Mouse (Mus musculus) adrenal gland, adult 2 months (tissue): ENCODE results near the gene Pde6d. TPM values are rescaled to one million over a fixed set of nuclear protein-coding genes. Genes with fewer than 3 reads are reported as not detected.
"Not testable (repeated sequence)": the region's sequence is repeated elsewhere in the genome, so short reads cannot be mapped to it uniquely, and the experiment has no call there.

Experiments used
- DNase-seq: peaks from one replicate; pipeline ENCODE4 v3.0.0; 2021
- polyA plus RNA-seq: library from polyadenylated mRNA; depleted of rRNA; stranded (reverse); fragments of >200 nt; gene quantifications from 2 replicates; pipeline ENCODE4 v1.2.3, GENCODE M21; 2012
- total RNA-seq, 2 experiments: library from RNA; stranded (reverse); gene quantifications; 2 replicates each; pipeline ENCODE4 v1.2.3; 2021

The Pde6d gene
- total and polyA plus RNA-seq, 3 experiments, result 10.2 to 39.5 (median 29.3) TPM

DNA sequence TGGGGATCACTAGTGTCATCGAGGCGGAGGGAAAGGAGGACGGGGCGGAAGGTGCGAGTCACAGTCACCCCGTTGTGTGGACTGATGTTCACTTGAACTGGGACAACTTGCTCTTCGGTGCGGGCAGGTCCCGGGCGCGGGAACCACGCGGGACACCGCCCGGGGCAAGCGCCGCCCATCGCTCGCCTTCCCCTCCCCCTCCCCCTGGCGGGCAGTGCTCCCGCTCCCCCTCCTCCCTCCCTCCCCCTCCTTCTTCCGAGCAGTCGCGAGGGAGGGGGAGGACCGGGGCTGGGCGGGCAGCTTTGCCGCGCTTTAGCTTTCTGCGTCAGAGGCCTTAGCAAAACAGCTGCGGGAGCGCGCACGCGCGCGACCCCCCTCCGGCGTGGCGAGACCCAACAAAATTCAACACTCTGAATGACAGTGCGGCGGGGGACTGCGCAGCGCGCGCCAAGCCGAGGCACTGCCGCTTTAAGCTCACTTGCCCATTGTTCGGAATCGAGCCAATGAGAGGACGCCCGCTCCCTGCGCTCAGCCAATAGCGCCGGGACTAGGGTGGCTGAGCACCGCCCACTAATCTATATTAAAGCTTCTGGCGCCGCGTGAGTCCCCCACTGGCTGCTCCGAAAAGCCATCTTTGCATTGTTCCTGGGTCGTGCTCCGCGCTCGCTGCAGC, 56.2 kb downstream of the Pde6d start, which contains the start of gene Ptma:
Gene Ptma (plus strand): TSS at position 611 of the 673 bp plus-strand sequence.
- peak; percentile 99 for DNase-seq

DNA sequence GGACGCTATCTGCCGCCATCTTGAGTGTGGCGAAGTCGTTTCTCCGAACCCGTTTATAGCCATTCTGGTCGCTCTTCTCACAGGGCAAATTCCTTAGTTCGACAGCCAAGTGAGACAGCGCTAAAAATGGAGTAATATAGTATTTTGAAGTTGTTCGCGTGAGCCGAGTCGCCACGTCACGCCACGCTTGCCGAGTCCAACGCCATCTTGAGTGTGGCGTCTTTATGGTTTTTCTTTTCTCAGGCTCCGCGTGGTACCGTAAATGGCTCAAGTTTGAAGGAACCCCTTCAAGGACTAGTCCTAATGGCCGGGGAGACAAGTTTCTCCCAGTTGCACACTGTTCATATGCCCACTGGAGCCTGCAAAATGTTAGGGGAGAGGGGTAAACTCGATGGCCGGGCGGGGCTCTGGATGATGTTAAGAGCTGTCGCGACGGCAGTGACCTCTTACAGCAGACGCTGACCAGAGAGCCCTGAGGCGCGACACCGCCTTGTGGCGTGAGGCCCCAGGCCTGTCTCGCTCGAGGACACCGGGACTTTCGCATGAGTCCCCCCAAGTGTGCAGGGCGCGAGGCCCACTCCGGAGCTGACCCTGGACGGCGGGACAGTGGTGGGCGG, 56.8 kb downstream of the Pde6d start:
- DNase-seq, result no peak

DNA sequence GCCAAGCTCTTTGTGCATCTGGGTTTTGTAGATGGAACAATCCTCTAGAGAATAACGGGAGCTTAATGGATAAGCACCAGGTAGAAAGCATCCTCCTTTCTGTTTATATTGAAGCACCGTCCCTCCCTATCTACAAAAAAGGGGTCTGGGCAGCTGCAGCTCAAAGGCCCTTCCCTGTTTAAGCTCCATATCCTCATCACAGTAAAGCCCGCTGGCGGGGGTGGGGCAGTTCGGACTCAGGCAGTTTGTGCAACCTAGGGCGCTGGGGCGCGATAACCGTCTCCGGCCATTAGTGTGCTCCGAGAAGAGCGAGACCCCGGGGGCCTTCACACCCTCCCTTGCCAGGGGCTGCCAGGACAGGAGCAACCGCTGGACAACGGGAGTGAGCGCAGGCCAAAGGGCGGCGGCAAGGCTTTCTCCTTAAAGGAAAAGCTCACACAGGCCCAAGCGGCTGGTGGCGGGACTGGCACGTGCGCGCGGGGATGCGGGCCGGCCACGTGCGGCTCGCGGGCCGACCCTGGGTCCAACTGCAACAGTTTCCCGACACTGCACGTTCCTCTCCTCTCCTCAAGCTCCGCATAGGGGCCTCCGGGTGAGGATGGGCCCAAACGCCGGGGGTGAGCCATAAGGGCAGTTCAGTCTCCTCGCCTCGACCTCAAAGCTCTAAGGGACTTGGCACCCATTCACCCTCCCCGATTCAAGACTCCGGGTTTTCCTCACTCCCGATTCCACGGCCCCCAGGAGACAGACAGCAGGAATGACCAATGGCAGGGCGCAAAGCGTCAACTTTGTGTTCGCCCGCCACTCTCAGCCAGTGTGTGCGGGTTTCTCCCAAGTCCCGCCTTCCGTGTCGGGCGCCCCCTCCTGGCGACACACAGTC, 57.6 kb downstream of the Pde6d start:
- DNase-seq, result peak; percentile 99

DNA sequence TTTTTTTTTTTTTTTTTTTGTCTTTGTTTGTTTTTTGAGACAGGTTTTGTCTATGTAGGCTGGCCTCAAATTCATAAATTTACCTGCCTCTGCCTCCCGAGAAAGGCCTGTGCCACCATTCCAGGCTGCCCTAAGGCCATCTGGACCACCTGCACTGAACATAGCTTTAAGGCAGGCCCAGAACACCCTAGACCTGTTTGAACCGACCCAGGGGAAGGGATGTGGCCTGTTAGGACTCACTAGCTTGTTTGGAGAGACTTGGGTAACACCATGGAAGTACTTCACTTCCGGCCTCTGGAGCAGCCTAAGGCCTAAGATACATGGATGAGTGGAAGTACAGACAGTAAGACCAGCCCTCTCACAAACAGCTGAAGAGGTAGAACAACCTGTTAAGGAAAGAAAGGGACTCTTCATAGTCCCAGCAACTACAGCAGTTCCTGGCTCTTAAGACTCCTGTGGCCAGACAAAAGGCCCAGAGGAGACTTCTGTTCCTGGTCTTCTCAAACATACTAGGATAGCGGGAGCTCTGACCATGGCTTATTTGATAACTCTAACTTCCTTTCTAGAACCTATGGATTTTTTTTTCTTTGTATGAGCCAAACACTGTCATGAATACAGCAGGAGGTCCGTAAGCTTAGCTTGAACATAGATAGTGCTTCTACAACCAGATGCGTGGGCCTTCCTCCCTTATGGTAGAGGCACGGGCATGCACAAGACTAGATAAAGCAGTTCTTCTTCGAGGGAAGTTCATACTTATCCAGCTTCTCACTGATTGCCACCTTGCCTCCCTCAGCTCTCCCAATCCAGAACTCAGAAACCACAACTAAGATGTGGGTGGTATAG, 58.4 kb downstream of the Pde6d start:
- no peak for DNase-seq

GRCm38 (mm10) chr1:86522286-86522871, 60.0 kb downstream of the Pde6d start:
- peak; percentile 67 for DNase-seq

- peak; percentile 51 for DNase-seq
These were observed 62.1 kb downstream of the Pde6d start for GRCm38 (mm10) chr1:86520361-86520760.

DNA sequence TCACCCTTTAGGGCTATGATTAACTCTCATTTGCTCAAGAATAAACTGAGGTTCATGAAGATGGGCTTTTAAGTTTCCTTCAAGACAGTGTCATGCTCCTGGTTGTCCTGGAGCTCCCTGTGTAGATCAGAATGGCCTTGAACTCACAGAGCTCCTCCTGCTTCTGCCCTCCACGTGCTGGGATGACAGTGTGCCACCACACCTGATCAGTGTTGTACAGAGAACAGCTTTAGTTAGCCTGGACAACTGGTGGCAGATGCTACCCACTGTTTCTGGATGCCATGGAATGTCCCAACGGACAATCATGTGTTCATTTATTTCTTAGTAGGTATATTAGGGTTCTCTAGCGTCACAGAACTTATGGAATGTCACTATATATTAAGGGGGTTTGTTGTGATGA, 65.4 kb downstream of the Pde6d start:
- DNase-seq, result no peak

GRCm38 (mm10) chr1:86515715-86516410, 66.6 kb downstream of the Pde6d start:
- DNase-seq, result no peak

DNA sequence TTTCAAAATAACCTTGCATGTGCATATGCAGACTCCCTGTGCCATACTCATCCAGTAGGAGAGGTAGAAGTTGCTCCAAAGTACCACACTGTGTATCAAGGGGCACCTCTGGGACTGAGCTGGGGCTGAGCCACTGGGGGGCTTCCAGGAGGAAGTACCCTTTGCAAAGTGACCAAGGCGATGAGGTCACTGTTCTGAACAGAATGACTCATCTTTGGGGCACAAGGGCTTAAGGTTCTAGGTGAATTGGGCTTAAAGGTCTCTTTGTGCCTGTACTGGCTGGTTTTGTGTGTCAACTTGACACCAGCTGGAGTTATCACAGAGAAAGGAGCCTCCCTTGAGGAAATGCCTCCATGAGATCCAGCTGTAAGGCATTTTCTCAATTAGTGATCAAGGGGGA, 69.4 kb downstream of the Pde6d start:
- DNase-seq, result not testable (repeated sequence)

DNA sequence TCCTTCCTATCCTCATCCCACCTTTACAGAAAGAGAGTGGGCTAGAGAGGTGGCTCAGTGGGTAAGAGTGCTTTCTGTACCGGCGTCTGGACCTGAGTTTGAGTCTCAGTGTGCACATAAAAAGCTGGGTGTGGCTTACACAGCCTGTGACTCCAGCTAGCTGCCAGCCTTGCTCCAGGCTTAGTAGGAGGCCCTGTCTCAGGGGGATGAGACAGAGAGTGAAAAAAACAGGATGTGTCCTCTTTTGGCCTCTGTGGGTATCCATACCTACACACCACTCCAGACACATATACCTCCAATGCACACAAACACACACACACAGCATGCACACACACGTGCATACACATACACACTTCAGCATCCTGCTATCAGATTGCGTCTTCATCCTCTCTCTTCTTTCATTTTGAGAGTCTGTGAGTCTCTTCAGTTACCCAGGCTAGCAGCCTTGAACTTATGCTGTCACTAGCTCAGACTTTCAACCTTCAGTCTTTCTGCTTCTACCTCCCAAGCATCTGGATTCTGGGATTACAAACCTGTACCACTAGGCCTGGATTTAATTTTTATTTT, 70.2 kb downstream of the Pde6d start:
- DNase-seq, result no peak

DNA sequence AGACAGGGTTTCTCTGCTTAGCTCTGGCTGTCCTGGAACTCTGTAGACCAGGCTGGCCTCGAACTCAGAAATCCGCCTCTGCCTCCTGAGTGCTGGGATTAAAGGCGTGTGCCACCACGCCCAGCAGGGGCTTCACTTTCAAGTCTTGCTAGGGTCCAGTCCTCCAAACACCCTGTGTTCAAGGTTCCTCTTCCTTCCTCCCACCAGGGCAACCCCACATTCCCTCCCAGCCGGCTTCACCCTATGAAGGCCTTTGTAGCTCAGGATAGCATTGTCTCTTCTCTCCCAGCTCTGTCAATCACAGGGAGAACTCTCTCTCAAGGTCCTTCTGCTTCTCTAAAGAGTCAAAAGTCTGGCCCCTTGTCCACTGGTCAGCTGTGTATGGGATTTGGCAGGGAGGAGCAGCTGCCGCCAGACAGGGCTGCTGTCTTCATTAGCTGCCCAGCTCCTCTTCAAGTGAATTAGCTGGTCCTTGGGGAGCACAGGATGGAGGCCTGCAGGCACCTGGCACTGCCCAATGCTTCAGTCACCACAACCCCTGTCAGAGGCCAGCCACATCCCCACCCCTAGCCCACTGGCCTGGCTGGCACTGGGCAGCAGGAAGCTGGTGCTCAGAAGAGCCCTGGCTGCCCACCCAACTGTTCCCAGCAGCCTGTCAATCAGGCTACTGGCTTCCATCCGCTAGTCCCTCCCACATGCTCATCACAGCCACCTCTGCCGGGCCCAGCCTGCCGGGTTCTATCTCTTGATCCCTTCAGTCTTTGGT, 71.6 kb downstream of the Pde6d start:
- DNase-seq, result no peak

DNA sequence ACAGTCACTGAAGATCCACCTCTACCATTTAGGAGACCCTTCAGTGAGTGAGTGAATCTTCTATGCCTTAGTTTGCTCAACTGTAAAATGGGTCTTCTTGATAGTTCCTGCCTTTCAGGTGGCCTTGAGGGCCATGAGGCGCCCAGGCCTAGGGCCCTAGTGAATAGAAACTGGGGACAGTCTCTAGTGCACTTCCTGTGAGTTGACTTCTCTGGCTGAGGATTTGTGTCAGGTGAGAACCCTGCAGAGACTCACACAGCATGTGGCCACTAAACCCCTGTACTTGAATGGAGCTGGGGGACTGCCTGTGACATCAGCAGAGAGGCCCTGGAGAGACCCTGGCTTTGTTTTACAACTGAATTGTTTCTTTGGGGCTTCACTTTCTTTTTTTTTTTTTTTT, 72.2 kb downstream of the Pde6d start:
- no peak for DNase-seq

- peak; percentile 89 for DNase-seq
These were observed 73.0 kb downstream of the Pde6d start for GRCm38 (mm10) chr1:86509410-86509809.

DNA sequence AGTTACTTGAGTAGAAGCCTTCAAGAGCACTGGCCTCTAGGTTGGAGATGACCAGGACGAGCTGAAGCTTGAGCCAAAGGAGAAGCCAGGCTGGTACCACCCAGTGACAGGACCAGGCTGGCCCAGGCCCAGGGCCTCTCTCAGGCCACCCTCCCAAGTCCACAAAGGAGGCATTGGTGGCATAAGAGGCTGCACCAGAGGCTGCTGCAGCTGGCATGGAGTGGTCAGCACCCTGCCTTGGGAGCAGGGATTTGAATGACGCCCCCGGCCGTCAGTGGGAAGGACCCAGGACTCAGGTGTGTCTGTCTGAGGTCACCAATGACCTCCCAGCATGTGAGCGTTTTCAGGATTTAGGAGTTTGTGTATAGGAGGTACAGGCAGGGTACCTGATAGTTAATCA, 74.6 kb downstream of the Pde6d start:
- DNase-seq, result no peak

- no peak for DNase-seq
These were observed 76.0 kb downstream of the Pde6d start for GRCm38 (mm10) chr1:86506420-86506819.

GRCm38 (mm10) chr1:86505461-86505860, 77.0 kb downstream of the Pde6d start:
- peak; percentile 37 for DNase-seq

GRCm38 (mm10) chr1:86504697-86505421, 77.6 kb downstream of the Pde6d start:
- DNase-seq, result no peak

- DNase-seq, result peak; percentile 98
These were observed 78.3 kb downstream of the Pde6d start for GRCm38 (mm10) chr1:86503906-86504696.
